Mouse (Mus musculus) E14TG2a.4 (cell line): Measurements from ENCODE around the gene Elp5.

Experiments used
- CTCF ChIP-seq: conservative IDR thresholded peaks from 2 replicates; pipeline ENCODE4 v1.5.1; 2014; ENCODE audit warnings: low read length
- NANOG ChIP-seq: IDR thresholded peaks from 2 replicates; pipeline ENCODE4 v1.6.1; 2014; ENCODE audit warnings: borderline replicate concordance, low read length, mixed read lengths
- POU5F1 ChIP-seq: IDR thresholded peaks from 2 replicates; pipeline ENCODE4 v1.6.1; 2014; ENCODE audit warnings: low read length, borderline replicate concordance

- TF ChIP-seq CTCF (no peak), POU5F1 (no peak), NANOG (no peak)
Observed at GRCm38 (mm10) chr11:70020731-70021263, 38.5 kb upstream of the Elp5 start.
